Mouse (Mus musculus) frontal cortex, postnatal 14 days (tissue): ENCODE data around the gene Cd300ld5.
"Not testable (repeated sequence)": the region's sequence is repeated elsewhere in the genome, so short reads cannot be mapped to it uniquely, and the experiment has no call there.

Experiments
- DNase-seq, 2 experiments: peaks; one replicate each; pipeline ENCODE4 v3.0.0; 2022; ENCODE audit warnings: low spot score in 2 of 2

Gene Cd300ld5

DNA sequence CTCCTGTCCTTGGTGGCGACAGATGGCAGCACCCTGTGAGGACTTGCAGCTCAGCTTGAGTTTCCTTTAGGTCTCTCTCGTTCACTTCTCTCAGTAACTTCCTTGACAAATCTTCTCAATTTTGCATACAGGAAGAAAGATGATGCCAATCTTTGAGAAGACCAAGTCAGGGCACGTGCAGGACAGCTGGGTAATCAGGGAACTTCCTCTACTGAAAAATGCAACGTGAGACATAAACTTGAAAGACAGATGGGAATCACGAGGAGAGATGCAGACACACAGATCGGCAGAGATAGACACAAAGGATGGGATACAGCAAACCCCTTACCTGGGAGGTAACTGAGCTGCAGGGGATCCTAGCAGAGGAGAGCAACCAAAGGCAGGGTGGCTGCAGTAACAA is at the start of gene Cd300ld5:
Gene Cd300ld5 (minus strand): TSS at position 101 of the 400 bp plus-strand sequence.
- not testable (repeated sequence) for DNase-seq

DNA sequence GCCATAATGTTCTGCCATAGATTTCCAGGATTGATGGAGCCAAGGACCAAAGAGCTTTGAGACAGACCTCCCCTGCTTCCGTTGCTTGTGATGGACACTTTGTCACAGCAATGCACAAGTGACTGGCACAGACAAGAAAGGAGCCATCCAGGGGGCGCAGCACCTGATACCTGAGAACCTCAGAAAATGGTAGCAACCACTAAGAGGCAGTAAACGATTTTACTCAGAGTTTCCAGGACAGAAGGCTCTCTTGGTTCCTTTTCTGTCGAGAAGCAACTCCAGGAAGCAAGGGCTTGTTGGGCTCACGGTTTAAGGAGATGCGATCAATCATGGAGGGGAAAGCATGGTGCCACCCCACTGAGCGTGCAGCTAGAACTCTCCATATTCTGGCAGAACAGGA is 48.6 kb upstream of the Cd300ld5 start:
- DNase-seq = no peak

DNA sequence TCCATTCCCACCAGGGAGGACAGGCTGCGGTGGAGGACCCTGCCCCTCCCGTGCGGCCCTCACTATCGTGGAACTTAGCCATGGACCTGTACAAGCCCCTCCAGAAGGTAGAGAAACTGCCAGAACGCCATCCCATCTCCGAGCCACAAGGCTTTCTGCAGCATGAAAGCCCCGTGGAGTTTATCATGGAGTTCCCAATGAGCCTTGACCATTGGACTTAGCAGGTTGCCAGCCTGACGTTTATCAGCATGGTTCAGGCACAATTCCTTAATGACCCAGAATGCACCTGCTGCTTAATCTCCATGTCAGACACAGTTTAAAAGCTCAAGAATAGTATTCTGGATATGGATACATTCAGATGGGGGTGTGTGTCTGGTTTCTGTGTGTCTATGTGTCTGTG is 47.5 kb upstream of the Cd300ld5 start:
- DNase-seq = no peak

DNA sequence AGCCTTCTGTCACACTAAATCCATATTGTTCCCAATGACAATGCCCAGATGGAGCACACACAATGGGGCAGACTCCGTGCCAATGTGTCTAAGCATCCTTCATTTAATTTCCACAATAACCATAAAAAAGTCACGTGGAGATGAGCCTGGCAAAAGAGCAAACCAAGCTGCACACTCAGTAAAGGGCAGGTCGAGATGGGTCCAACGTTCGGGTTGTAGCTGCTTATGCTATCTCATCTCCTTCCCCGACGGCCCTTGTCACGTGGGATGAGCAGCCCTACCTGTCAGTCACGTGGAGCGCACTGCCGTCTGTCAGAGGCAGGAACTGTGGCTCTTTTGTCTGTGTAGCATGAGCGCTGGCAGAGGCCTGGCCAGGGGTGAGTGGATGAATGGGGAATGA is 47.0 kb upstream of the Cd300ld5 start:
- DNase-seq = no peak

DNA sequence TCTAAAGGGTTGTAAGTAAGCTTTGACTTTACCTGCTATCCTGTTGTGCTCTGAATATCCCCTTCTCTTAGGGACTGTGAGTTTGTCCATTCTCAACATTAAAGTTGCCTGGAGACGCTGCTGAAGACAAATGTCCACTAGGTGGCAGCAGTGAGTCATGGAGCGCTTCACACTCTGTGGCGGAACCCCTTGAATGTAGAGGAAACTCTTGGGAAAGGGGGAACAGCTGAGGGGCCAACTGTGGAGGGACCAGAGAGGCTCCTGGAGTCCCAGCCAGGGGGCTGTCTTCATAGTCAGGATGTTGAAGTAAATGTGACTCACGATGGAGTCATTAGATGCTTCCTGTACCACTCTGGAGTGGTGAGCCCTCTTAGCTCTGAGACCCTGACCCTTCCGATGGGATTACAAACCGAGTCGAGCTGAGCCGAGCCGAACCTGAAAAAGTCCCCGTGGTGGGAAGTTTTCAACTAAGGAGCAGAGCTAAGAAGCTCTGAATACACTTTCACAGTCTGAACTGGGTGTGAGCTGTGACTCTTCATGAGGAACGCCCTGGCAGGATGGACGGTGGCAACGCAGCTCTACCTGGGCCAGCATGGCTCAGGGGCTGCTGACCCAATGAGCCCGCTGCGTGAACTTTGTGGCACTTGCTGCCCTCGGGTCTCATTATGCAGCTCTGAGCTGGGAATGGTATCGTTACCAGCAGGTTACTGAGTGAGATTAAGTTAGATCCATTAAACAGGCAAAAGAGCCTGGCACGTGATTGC is 46.0 kb upstream of the Cd300ld5 start:
- DNase-seq = peak in 1 of 2 experiments; percentile 64

DNA sequence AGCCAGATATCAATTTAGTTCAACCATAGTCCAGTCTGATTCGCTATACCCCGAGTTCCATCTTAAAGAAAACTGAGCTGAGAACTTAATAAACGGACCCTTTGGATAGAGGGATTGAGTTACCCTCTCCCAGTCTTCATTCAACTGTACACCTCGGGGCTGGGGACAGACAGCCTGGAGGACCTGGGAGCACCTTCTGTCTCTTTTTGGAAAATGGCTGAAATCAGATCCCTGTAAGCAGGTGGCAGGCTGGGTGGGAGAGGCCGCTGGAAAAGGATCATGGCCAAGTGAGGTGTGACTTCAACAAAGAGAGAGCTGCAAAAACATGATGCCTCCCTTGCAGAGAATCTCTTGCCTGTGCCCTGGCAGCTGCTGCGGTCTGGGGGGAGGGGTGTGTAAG is 44.6 kb upstream of the Cd300ld5 start:
- DNase-seq = no peak

DNA sequence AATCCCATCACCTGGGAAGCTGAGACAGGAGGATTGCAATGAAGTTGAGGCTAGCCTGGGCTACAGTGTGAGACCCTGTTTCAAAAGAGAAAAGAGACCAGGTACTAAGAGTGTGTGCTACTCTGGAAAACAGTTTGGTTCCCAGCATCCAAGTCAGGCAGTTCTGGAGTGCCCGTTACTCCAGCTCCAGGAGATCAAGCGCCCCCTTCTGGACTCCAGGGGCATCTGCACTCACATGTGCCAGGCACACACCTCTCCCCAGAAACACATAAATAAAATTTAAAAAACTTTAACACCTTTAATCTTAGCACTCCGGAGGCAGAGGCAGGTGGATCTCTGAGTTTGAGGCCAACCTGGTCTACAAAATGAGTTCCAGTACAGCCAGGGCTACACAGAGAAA is 43.8 kb upstream of the Cd300ld5 start:
- DNase-seq = no peak

DNA sequence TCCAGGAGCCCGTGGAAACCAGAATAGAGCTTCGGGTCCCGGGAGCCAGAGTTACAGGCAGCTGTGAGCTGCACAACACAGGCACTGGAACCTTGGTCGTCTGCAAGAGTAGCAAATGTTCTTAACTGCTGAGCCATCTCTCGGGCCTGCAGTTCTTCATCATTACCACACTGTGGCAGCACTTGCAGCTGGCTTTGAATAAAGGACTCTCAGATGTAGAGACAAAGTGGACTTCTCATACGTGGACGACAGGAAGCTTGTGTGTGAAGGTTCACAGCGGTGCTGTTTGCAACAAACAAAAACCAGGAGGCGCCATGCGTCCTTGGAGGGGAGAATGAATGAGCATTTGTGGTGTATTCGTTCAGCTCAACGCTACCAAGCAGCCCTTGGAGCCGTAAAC is 43.3 kb upstream of the Cd300ld5 start:
- DNase-seq = peak; percentile 27 to 45

DNA sequence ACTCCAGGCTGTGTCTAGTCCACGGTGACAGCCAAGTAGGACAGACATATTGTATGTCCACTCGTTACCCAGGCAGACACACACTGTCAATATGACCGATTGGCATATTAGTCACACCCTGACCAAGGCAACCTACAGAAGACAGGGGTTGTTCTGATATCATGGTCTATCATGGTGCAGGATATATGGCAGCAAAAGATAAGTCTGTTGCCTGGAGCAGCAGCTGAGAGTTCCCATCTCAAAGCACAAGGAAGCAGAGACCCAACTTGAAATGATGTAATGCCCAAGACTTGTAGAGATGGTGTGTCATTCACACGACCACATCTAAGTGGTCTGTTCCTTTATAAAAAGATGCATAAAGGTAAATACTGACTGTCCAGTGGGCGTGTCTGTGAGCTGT is 41.1 kb upstream of the Cd300ld5 start:
- no peak for DNase-seq

DNA sequence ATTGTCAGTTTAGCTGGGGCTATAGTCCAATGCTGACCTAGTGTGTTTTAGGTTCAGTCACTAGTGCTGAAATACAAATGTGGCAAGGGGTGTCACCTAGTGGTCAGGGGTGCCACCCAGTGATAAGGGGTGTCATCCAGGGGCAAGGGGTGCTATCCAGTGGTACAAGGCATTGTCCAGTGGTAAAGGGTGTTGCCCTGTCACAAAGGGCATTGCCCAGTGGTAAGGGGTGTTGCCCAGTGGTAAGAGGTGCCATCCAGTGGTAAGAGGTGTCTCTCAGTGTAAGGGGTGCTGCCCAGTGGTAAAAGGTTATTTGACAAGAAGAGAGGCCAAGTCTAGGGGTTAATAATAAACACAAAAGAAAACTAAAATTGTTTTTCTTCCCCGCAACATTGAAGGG is 39.9 kb upstream of the Cd300ld5 start:
- no peak for DNase-seq

DNA sequence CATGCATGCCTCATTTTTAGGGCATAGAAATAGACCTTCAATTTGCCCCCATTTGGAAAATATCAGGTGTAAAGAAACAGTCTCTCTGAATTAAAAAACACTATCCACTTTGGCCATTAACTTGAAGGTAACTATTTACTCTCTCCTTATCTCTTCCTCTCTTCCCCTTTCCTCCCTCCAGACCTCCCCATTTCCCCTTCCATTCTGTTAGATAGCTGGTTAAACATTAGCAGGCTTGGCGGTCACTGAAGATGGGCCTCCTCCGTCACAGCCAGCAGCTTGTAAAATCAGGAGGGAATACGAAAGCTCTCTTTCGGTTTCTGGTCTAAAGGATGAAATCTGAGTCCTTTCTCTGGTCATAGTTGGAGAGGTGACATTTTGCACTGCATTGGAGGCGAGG is 38.3 kb upstream of the Cd300ld5 start:
- no peak for DNase-seq

DNA sequence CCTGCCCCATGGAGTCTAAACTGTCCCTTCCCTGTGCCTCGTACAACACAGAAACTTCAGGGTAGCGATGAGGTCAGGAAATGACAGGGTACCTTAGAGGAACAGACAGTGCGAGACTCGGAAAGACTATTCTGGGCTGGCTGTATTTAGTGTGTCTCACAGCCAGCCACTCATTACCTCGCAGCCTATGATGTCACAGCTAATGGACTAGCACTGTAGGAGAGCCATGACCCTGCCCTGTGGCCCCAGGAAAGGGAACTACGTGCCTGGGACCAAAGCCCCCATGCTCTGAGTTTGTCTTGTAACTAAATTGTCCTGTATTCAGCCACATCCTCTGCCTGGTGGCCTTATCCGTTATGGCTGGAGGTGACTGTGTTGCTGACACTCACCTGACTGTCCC is 37.8 kb upstream of the Cd300ld5 start:
- DNase-seq = no peak

DNA sequence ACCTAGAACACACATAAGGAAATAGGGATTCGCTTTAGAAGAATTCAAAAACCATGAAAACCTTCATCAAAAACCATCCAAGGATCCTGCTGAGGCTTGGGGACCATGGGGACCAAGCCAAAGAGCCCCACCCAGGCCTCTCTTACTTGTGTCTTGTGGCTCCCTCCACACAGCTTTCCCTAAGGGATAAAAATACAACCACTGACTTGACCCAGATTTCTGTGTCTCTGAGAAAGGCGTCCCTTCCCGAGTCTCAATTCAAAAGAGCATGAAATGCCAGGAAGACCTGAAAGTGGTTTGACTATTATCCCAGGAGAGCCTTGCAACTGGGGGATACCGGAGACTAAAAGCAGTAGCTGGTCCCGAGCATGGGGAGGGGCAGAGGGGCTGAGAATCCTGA is 35.4 kb upstream of the Cd300ld5 start:
- no peak for DNase-seq

DNA sequence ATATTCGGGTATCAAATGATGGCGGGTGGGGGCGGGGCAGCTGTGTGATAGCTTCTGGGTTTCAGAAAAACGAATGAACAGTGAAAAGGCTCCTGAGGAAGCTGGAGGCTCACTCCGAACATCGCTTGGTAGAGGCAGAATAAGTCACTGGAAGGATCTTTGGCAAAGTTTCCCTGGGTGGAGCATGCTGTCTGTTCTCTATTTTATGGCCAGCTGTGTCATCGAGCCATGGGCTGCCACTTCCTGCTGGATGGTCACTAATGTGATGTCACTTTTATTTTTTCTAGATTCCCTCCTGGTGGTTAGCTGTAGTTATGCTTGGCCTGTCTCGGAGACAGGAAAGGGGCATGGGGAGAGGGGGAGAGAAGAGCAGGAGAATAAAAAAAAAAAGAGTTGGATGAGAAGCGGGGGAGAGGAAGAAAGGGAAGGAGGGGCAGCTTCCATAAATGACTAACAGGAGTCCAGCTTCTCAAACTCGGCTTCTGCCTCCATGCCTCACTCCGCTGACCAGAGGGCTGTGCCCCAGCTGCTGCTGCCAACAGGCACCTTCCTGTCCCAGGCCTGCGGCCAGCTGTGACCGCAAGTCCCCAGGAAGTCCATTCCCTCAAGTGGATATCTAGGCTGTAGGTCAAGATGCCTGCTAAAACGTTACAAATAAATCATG is 34.2 kb upstream of the Cd300ld5 start:
- DNase-seq = no peak

DNA sequence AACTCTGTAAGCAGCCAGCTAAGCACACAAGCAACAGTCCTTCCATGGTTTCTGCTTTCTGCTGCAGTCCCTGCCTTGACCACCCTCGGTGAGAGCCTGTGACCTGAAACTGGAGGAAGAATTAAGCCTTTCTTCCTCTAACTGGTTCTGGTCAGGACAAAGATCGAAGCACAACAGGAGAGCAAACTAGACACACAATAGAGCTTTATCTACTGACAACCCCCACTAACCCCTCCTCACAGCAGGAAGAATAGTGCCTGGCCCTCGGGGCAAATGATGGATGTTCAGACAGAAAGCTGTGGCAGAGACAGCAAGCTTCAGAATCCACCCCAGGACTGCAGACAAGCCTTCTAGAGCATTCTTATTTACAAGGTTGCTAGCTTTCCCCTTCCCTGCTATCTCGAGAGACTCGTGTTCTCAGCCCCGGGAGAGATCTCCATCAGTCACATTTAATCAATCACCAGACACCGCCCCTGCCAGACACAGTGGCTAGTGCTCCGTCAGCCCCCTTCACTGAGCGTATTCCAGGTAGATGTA is 33.5 kb upstream of the Cd300ld5 start:
- no peak for DNase-seq

DNA sequence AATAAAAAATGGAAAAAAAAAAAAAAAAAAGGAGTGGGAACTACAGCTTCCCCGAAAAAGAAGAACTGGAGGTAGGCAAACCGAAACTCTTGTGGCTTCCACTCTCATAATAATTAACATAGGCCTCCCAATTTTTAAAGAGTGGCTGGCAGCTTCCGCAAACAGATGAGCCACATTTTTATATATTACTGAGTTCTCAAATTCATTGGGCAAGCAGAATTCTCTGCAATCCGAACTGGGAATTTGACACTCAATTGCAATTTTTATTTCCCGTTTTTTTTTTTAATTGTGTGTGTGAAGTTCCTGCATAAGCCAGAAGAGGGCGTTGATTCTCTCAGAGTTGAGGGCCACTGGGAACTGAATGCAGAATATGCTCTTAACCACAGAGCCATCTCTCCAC is 29.2 kb upstream of the Cd300ld5 start:
- DNase-seq = no peak

DNA sequence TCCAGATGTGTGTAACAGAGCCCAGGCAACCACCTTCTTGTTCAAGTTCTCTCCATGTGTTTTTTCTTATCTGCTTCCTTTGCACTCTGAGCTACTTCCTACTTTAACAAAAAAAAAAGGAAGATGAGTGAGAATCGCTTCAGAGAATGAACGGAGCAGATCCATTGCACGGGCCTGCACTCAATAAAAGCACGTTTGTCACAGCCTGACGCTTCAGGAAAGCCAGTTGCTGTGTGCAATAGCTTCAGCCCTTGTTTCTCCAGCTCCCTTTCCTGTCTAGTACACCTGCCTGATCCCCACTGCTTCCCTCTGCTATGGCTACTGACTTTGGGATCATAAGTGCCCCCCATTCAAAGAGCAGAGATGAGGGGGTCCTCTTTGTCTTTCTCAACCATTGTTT is 24.5 kb upstream of the Cd300ld5 start, which contains the start of gene Cd300e:
Gene Cd300e (minus strand): TSS at position 101 of the 400 bp plus-strand sequence.
- no peak for DNase-seq

DNA sequence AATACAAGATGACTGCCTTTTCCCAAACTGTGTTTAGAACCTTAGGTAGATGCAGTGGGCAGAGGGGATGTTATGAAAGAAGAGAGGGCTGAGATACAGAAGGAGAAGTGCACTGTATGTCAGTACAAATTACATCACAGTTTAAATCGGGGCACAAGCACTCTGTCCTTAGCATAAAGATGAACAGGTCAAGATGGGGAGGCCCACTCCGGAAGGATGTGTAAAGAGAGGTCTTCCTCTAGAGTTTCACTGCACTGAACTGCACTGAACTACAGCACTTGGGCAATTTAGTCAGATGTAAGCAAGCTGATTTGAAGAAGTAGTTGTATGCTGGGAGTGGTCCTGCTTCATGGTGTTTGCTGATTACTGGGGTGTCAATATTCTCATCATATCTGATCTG is 22.2 kb upstream of the Cd300ld5 start:
- no peak for DNase-seq

DNA sequence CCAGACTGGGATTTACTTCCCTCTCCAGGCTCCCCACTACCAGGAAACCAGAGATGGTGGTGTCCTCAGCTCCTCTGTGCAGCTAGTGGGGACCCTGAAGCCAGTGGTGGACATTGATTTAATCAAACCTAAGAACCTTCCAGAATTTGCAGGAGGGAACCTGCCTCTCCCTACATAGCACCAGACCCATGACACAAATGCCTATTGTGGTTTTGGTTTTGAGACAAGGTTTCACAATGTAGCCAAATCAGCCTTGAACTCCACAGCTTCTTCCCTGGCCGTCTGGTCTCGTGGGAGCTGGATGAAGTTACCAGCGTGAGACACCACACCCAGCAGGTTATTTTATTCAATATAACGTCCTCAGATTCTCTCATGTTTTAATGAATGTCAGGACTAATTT is 21.1 kb upstream of the Cd300ld5 start:
- DNase-seq = no peak

DNA sequence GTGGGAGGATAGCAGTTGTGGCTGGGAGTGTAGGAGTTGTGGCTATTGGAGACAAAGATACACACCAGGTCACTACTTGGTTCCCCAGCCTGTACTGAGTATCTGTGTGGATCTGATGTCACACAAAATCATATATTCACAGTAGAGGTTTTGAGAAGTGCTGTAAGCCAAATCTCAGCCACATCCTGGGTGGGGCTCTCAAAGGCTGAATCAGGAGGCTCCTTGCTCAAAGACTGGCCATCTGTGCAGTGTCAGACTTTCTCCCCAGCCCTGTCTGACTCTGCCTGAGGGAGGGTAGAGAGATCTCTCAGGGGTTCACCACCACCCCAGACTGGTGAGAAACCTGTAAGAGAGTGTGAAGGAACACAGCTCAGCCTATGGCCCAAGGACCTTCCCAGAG is 17.0 kb upstream of the Cd300ld5 start:
- DNase-seq = no peak

DNA sequence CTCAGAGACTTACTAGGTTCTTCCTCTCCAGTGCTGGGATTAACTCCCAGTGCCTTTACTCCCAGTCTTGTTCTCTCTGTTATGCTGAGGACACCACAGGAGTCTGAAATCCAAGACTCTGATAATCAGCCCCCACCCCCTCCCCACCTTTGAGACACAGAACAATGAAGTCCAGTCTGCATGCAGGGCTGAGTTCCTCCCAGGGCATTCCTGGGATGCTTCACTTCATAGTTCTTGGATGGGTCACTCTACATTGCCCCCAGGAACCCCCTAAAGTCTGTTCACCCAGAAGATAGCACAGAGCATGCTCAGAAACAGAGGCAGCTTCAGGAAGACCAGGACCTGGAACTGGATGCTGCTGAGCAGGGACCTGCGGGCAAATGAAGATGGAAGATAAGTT is 15.4 kb upstream of the Cd300ld5 start:
- no peak for DNase-seq

DNA sequence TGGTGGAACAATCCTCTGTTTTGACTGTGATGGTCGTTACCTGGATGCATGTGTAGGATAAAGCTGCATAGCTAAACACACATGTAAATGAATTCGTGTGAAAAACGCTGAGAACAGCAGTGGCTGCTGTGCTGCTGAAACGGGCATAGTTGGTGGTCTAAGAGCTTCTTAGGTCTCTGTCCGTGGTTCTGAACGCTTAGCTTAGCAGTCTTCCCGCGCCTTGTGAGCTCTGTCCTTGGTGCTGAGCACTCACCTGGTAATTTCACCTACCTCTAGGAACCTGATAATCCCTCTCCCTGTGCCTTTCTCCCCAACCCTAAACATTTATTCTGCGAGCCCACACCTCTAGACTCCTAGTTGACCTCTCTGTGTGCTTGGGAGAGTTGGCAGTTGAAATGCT is 14.6 kb upstream of the Cd300ld5 start:
- no peak for DNase-seq

DNA sequence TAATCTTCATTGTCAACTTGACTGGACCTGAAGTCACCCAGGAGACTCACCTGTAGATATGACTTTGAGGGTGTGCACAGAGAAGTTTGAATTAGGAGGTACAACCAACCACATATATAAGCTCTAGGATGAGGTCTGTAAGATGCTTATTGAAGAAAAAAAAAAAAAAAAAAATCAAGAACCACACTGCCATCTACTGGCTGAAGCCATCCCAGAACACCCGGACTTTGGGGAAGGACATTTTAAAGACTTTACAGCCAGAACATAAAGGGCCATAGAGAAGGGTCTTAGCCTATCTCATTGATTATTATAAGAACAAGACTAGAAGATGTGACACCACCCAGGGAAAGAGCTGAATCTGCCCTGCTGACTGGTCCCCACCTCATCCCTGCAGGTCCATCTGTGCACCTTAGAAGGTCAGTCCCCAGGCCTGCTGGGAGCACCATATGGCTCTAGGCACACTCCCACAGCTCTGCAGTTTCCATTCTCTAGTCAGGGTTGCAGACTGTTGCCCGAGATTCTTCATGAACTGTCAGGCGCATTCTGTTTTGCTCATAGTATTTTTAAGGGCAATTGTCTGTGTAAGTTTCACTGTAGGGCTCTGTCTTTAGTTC is 11.8 kb upstream of the Cd300ld5 start:
- peak in 1 of 2 experiments; percentile 8 for DNase-seq
